In genomic region chr11:76496086-76496771, GRCm38 (mm10) we compare ENCODE assay signal across 8 mouse cellular contexts.
DNase-seq lines count a peak whose midpoint lies in the region; ATAC-seq lines count a peak whose summit lies in the region.

No protein-coding gene starts in this region.

- peaks cover 81% of the 10 kb centered on the region for H3K4me1 ChIP-seq in heart, embryonic 13.5 days
- peaks cover 94% of the 10 kb centered on the region for H3K4me1 ChIP-seq in limb, embryonic 10.5 days
- peaks cover 11% of the 10 kb centered on the region for H3K4me1 ChIP-seq in hindbrain, embryonic 11.5 days (replicated peaks; ENCODE audit: control insufficient read depth, insufficient read depth, low read length)

- H3K27ac ChIP-seq in heart, embryonic 13.5 days (replicated peaks), result peak overlapping the region; percentile 99; the same call in 1 of the 2 replicates
- H3K27ac ChIP-seq in limb, embryonic 10.5 days, result peak overlapping the region; percentile 95
- H3K27ac ChIP-seq in hindbrain, embryonic 11.5 days (ENCODE audit: low read depth, low read length), result no peak overlapping the region

- no peak overlapping the region for H3K9ac ChIP-seq in heart, embryonic 13.5 days
- H3K9ac ChIP-seq in hindbrain, embryonic 11.5 days (ENCODE audit: low read depth, low read length), result no peak overlapping the region

- no peak overlapping the region for H3K4me3 ChIP-seq in heart, embryonic 13.5 days
- H3K4me3 ChIP-seq in limb, embryonic 10.5 days, result no peak overlapping the region
- no peak overlapping the region for H3K4me3 ChIP-seq in hindbrain, embryonic 11.5 days (ENCODE audit: low read depth, low read length)

- no peaks in the 10 kb centered on the region for H3K36me3 ChIP-seq in heart, embryonic 13.5 days
- no peaks in the 10 kb centered on the region for H3K36me3 ChIP-seq in limb, embryonic 10.5 days
- no peaks in the 10 kb centered on the region for H3K36me3 ChIP-seq in hindbrain, embryonic 11.5 days (ENCODE audit: control insufficient read depth, insufficient read depth, low read length)

- 69% methylated on average over 6 of the region's 6 CpGs for WGBS in heart, embryonic 13.5 days
- 60% methylated on average over 6 of the region's 6 CpGs for WGBS in limb, embryonic 10.5 days
- WGBS in hindbrain, embryonic 11.5 days, result 73% methylated on average over 6 of the region's 6 CpGs

- H3K27me3 ChIP-seq in heart, embryonic 13.5 days (replicated peaks), result no peaks in the 10 kb centered on the region
- H3K27me3 ChIP-seq in limb, embryonic 10.5 days (ENCODE audit: low read depth, poor library complexity, severe bottlenecking), result no peaks in the 10 kb centered on the region
- H3K27me3 ChIP-seq in hindbrain, embryonic 11.5 days (ENCODE audit: control insufficient read depth, insufficient read depth, low read length), result no peaks in the 10 kb centered on the region

- no peak for ATAC-seq in heart, embryonic 13.5 days (ENCODE audit: extremely low read depth, insufficient number of reproducible peaks, low FRiP score, low TSS enrichment)
- ATAC-seq in monocyte, adult 5-6 weeks (replicated peaks; ENCODE audit: insufficient number of reproducible peaks, low FRiP score, low TSS enrichment, poor library complexity, severe bottlenecking), result no peak
- no peak for ATAC-seq in hindbrain, embryonic 11.5 days (ENCODE audit: low FRiP score)

- no peak overlapping the region for H3K4me2 ChIP-seq in heart, embryonic 13.5 days
- no peak overlapping the region for H3K4me2 ChIP-seq in hindbrain, embryonic 11.5 days (replicated peaks; ENCODE audit: low read depth, low read length)

- no peaks in the 10 kb centered on the region for H3K9me3 ChIP-seq in heart, embryonic 13.5 days
- no peaks in the 10 kb centered on the region for H3K9me3 ChIP-seq in limb, embryonic 10.5 days (replicated peaks)
- no peaks in the 10 kb centered on the region for H3K9me3 ChIP-seq in hindbrain, embryonic 11.5 days (ENCODE audit: control insufficient read depth, low read length)

- DNase-seq in heart, postnatal 14 days, result no peak
- DNase-seq in CD4-positive, CD25-positive, alpha-beta regulatory T cell, adult 2 months (ENCODE audit: low read depth, low spot score), result peak; percentile 85
- DNase-seq in cerebellum, postnatal 36 days, result peak; percentile 33 to 38
- DNase-seq in limb, embryonic 10.5 days (ENCODE audit: low spot score), result no peak
- DNase-seq in retina, embryonic 14.5 days (ENCODE audit: low spot score), result peak; percentile 41
- no peak for DNase-seq in hindbrain, embryonic 11.5 days (ENCODE audit: low spot score)

- intact Hi-C loops in heart, postnatal 14 days (cut with DNase I), result loop anchor here (5.0 kb wide), 1 partner anchor 79 kb away; no protein-coding TSS in a partner anchor

Comparison
In these comparisons a context has a peak if more than half of its experiments do, and no peak if none do; other contexts are left out.
1. DNase-seq: peak in CD4-positive, CD25-positive, alpha-beta regulatory T cell, adult 2 months (single experiment), cerebellum, postnatal 36 days (2 of 2) and retina, embryonic 14.5 days (single experiment); none in heart, postnatal 14 days (0 of 2), limb, embryonic 10.5 days (single experiment) and hindbrain, embryonic 11.5 days (single experiment).